Mouse (Mus musculus) heart, postnatal 14 days (tissue): ENCODE measurements at regions not wholly inside any gene's neighbourhood (a gene's known extent, or its start where the extent isn't known, plus 50 kb on each side); places are given as distances from the start of the nearest gene placed in this dataset.
"Not testable (repeated sequence)": the region's sequence is repeated elsewhere in the genome, so short reads cannot be mapped to it uniquely, and the experiment has no call there.

Experiments used
- DNase-seq, 2 experiments: peaks; one replicate each; pipeline ENCODE4 v3.0.0; 2021 to 2022
- intact Hi-C: fragments of 180-260 bp; cut with DNase I; formaldehyde crosslinking; loops from one replicate; pipeline ENCODE4 v1.15.1; 2025

- intact Hi-C loops: no loop called here
- DNase-seq: no peak
These were observed 152.2 kb upstream of the Mocs1 start for GRCm38 (mm10) chr17:49275916-49276315.

GRCm38 (mm10) chr17:49278541-49278940 is 149.6 kb upstream of the Mocs1 start:
- intact Hi-C loops: no loop called here
- DNase-seq: no peak

GRCm38 (mm10) chr17:49278973-49279727 is 149.0 kb upstream of the Mocs1 start:
- DNase-seq: no peak
- intact Hi-C loops: no loop called here

GRCm38 (mm10) chr17:49281344-49281743 is 146.8 kb upstream of the Mocs1 start:
- intact Hi-C loops: no loop called here
- DNase-seq: no peak

- intact Hi-C loops: no loop called here
- no peak for DNase-seq
These were observed 145.7 kb upstream of the Mocs1 start for GRCm38 (mm10) chr17:49282498-49282897.

- intact Hi-C loops: no loop called here
- DNase-seq: no peak
These were observed 144.7 kb upstream of the Mocs1 start for GRCm38 (mm10) chr17:49283491-49283890.

GRCm38 (mm10) chr17:49291636-49292035 is 136.5 kb upstream of the Mocs1 start:
- intact Hi-C loops: no loop called here
- no peak for DNase-seq

- DNase-seq: no peak
- intact Hi-C loops: no loop called here
These were observed 123.7 kb upstream of the Mocs1 start for GRCm38 (mm10) chr17:49304461-49304860.

GRCm38 (mm10) chr17:49305116-49305515 is 123.0 kb upstream of the Mocs1 start:
- intact Hi-C loops: no loop called here
- DNase-seq: no peak

GRCm38 (mm10) chr17:49309079-49309478 is 119.1 kb upstream of the Mocs1 start:
- DNase-seq: peak; percentile 4 to 6
- intact Hi-C loops: no loop called here

- no peak for DNase-seq
These were observed 114.0 kb upstream of the Mocs1 start for GRCm38 (mm10) chr17:49314196-49314595.

GRCm38 (mm10) chr17:49327524-49327923 is 100.6 kb upstream of the Mocs1 start:
- intact Hi-C loops: no loop called here
- DNase-seq: no peak

More at GRCm38 (mm10) chr17:49314196-49314595, 114.0 kb upstream of the Mocs1 start:
- intact Hi-C loops: no loop called here

- no peak for DNase-seq
- intact Hi-C loops: no loop called here
These were observed 92.8 kb upstream of the Mocs1 start for GRCm38 (mm10) chr17:49335318-49335717.

GRCm38 (mm10) chr17:49337881-49338280 is 90.3 kb upstream of the Mocs1 start:
- peak in 1 of 2 experiments; percentile 8 for DNase-seq
- intact Hi-C loops: no loop called here

GRCm38 (mm10) chr17:49342636-49343035 is 85.5 kb upstream of the Mocs1 start:
- intact Hi-C loops: no loop called here

GRCm38 (mm10) chr17:49346701-49347100 is 81.5 kb upstream of the Mocs1 start:
- DNase-seq: no peak
- intact Hi-C loops: no loop called here

More at GRCm38 (mm10) chr17:49342636-49343035, 85.5 kb upstream of the Mocs1 start:
- DNase-seq: no peak

- intact Hi-C loops: no loop called here
- no peak for DNase-seq
These were observed 78.8 kb upstream of the Mocs1 start for GRCm38 (mm10) chr17:49349328-49349727.

GRCm38 (mm10) chr17:49359212-49359611 is 69.0 kb upstream of the Mocs1 start:
- no peak for DNase-seq
- intact Hi-C loops: no loop called here

- intact Hi-C loops, DNase-seq: not testable (repeated sequence)
These were observed 67.9 kb upstream of the Mocs1 start for GRCm38 (mm10) chr17:49360251-49360650.

- no peak for DNase-seq
- intact Hi-C loops: no loop called here
These were observed 60.4 kb upstream of the Mocs1 start for GRCm38 (mm10) chr17:49367791-49368190.

- intact Hi-C loops: no loop called here
- no peak for DNase-seq
These were observed 59.5 kb upstream of the Mocs1 start for GRCm38 (mm10) chr17:49368476-49369269.

- intact Hi-C loops: no loop called here
- no peak for DNase-seq
These were observed 50.5 kb upstream of the Mocs1 start for GRCm38 (mm10) chr17:49377626-49378025.
